Mouse (Mus musculus) testis, adult 2 months (tissue): ENCODE measurements around the gene Hecw1.

Source experiments
- CTCF ChIP-seq: fragments of 200-500 bp; IDR thresholded peaks from 2 replicates; pipeline ENCODE4 v1.5.1; 2012; ENCODE audit warnings: low read depth, mild to moderate bottlenecking, inconsistent platforms, low read length, moderate library complexity; ENCODE audit not compliant: control insufficient read depth, insufficient read depth, insufficient replicate concordance
- POLR2A ChIP-seq: fragments of 200-500 bp; IDR thresholded peaks from 2 replicates; pipeline ENCODE4 v1.6.1; 2012; ENCODE audit warnings: low read depth, mild to moderate bottlenecking, inconsistent platforms, low read length, moderate library complexity; ENCODE audit not compliant: control insufficient read depth

DNA sequence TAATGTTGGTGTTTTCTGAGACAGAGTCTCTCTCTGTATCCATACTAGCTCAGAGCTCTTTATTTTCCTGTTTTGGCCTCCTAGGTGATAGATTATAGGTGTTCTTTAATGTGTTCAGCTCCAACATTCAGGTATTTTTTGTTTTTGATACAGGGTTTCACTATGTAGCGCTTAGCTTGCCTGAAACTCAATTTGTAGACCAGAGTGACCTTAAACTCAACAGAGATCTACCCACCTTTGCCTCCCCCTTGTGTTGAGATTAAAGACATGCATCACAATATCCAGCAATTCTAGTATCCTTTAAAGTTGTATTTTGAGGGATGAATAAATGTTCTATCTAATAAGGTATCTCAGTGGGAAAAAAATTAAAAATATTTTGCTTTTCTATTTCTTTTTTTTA is 345.0 kb downstream of the Hecw1 start:
- TF ChIP-seq CTCF (no peak), POLR2A (no peak)
